Mouse (Mus musculus) ovary, postnatal 10 days (tissue): ENCODE data around the gene Sap30l.

ENCODE experiments used
- DNase-seq: peaks from one replicate; pipeline ENCODE4 v3.0.0; 2022; ENCODE audit warnings: low spot score

The Sap30l gene

DNA sequence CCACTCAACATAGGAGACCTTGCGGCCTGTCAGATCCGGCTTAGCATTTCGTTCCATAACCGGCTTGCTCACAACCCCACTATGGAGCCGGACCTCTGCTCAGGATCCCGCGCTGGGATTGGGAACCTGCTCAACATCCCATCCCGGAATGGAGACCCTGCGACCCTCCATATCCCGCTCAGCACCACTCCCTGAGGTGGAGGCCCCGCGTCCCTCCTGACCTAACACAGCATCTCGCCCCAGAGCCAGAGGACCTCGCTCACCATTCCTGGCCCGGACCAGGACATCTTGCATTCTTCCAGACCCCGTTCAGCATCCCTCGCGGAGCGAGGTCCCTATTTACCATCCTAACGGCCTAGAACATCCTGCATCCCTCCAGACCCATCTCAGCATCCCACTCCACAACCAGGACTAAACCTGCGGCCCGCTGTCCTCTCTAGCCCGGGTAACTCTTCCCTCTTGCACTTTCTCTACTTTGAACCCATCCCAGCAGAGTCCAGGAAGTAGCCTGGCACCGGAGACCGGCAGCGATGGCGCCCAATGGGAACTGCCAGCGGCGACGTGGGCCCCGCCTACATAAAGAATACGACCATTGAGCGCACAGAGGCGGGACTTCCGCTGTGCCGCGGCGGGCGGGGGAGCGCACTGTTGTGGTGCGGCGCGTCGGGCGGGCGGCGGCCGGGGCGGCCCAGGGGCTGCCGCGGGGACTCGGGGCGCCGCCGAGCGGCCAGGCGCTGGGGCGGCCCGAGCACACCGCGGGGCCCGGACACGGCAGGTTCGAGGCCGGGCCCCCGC is at the start of gene Sap30l:
TSS of gene Sap30l (plus strand) at position 667 of the 795 bp plus-strand sequence.
- peak; percentile 87 for DNase-seq

DNA sequence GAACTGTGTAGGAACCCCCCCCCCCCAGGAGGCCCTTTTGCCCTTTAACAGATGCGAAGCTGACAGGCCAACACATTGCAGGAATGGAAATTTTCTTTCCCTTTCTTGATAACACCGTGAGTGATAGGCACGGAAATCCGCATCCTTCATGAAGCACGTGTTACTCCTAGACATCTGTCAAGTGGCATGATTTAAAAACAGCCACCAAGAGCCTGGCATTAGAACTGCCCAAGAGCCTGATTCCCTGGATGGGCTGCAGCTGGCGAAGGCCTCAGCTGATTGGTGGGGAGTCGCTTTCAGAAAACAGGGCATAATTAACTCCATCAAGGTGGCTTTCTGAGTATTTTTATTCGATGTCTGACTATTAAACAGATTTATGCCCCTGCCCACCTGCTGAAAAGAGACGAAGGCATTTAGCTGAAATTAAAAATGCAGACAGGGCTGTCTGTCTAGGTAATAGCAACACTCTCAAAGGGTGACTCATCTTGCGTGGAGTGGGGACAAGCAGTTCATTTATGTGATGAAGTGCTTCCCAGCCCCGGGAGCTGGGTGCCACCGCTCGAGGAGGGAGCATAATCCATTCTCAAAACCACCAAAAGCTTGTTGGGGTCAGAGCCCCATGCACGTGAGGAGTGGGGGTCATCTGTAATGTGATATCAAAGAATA is 47.8 kb upstream of the Sap30l start:
- DNase-seq = no peak

DNA sequence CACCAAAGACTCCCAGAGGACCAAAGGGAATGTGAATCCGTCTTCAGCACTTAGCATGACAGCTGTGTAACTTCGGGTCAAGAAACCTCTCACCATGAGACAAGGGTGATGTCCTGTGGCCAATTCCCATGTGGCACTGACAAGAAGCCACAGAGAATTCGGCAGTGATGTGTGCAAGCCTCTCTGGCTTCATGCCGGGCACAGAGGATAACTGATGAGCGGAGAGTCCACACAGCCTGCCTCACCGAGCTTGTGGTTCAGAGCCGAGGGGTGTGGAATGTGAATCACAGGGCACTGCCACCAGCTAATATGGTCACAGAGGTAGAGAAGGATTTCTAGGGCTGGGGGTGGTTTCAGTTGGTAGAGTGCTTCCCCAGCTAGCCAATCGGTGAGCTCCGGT is 42.8 kb upstream of the Sap30l start:
- no peak for DNase-seq

DNA sequence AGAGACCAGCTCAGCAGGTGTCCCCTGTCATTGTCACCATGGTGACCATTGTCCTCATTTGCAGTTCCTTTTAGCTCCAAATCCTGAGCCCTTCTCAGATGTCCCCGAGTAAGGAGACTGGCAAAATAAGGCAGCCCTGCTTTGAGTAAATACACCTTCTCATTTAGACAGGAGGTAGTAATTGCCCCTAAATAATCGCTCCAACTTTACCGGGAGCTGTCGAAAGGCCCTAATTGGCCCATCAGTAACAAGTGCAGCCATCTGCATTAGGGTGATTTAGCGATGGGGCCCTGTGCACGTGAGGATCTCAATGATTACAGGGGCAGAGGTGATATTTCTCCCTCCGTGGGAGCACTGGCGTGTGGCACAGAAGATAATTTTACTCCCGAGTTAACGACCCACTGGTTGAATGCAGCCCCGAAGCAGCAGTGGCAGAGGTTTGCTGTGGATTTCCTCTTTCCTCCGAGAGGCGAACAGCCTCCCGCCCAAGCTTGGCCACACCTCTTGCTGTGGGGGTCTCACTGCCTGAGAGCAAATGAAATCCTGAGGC is 40.9 kb upstream of the Sap30l start:
- no peak for DNase-seq

DNA sequence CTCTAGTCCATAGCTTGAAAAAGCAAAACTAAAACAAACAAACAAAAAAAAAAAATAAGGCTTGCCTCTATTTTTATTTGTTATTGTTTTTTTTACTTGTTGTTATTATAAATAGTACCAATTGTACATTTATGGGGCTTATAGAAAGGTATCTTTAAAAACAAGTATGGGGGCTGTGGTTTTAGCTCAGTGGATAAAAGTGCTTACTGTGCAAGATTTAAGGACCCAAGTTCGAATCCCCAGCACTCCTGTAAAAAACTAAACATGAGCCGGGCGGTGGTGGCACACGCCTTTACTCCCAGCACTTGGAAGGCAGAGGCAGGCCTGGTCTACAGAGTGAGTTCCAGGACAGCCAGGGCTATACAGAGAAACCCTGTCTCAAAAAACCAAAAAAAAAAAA is 40.1 kb upstream of the Sap30l start:
- DNase-seq = no peak

DNA sequence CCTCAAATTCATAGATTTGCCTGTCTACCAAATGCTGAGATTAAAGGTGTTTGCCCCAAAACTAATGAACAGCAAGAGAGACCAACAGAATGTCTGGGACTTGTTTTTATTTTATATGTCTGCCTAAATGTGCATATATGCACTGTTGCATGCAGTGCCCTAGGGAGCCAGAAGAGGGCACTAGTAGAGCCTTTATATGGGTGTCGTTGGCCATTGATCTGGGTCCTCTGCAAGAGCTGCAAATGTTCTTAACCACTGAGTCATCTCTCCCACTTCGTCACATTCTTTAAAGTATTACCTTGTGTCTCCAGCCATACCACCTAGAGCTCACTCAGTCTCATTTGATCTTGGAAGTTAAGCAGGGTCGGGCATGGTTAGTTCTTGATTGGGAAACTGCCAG is 37.3 kb upstream of the Sap30l start:
- DNase-seq = no peak

DNA sequence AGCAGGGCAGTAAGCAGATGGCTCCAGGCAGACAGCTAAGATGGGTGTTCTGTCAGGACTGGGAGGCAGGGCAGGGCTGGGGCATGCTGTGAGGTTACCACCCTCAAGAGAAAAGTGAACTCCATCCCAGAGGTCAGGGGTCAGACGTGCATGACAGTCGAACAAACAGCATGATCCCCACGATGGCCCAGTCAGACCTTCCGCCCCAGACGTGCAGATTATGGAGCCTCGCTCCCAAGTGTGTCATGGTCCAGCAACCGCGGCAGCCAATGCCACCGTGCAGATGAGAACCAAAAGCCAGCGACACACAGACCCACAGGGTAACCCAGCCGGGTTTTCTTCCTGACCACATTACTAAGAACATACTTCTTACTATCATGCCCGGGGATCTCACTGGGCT is 34.8 kb upstream of the Sap30l start:
- no peak for DNase-seq

DNA sequence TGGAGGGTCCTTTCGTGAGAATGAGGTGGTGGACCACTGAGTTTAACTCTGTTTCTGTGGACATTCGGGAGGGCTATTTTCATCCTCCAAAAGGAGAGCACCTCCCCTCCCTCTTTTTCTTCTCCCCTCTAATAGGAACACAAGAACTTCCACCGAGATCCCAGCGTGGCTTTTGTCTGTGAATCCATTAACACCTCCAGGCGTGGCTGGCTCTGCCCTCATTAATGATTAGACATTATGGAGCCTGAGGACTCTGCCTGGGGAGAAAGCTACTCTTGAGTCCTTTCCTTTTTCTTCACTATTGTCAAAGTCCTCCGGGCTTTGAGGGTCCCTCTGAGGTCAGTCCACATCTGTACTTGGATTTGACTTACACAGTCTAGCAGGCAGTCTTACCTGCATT is 34.3 kb upstream of the Sap30l start:
- no peak for DNase-seq

DNA sequence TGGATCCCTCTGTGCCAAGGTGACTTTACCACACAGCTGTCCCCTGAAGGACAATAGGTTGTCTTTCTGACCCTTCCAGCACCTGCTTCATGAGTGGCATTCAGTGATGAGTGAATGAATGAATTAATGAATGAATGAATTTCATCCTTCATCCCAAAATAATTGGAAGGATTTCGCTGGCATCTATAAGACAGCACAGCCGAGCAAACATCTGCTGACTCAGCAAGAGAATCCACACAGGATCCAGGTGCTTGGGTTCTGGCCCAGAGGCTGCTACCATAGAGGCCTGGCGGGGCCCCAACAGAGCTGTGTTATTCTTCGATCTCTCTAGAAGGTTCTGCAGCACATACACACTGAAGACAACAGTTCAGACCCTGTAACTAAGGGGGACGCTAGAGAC is 30.7 kb upstream of the Sap30l start:
- no peak for DNase-seq

DNA sequence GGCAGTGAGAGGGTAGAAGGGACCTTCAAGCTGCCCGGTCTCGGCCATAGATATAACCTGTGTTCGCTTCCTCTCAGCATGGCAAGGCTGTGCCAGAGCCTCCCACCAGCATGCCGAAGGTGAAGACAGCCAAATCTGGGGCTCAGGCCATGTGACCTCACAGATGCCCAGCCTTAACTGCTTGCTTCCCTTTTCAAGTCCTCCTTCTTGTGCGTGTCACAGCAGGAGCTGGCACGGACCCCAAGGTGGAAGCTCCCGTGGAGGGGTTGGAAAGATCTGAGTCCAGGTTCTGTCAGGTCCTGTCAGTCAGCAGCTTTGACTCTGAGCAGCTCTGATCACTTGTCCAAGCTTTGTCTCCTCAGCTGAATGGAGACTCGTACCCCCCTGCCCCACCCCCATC is 29.8 kb upstream of the Sap30l start:
- DNase-seq = no peak

DNA sequence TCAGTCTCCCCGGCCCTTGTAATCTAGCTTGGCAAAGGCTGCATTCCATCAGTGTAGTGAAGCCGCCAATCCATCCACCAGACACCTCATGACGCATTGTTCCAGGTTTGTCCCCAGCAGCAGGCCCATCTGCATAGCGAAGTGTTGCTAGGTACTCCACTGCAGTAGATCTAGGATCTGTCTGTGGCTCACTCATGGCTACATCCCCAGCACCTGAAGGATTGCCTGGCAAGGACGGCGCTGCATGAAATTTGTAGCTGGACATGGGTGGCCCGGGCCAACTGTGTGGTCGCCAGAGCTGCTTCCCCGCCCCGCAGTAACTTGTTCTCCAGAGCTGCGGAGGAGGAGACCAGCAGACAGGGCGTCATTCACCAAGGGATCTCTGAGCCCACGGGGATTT is 28.0 kb upstream of the Sap30l start:
- no peak for DNase-seq

DNA sequence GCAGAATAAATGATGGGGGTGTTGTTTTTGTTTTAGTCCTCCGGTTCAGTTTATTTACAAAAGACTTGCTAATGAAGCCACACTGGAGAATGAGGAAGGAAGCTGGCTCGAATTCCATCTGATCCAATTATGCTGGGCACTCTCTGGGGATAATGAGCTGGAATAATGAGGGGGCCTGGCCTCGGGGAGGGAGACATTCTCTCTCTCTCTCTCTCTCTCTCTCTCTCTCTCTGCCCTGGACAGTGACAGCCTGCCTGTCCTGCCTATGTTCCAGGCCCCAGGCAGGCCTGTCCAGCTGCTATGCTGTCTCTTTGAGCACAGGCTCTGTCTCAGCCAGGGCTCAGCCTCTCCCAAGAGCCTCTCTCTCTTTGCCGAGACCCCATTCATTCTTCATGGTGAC is 27.5 kb upstream of the Sap30l start:
- no peak for DNase-seq

DNA sequence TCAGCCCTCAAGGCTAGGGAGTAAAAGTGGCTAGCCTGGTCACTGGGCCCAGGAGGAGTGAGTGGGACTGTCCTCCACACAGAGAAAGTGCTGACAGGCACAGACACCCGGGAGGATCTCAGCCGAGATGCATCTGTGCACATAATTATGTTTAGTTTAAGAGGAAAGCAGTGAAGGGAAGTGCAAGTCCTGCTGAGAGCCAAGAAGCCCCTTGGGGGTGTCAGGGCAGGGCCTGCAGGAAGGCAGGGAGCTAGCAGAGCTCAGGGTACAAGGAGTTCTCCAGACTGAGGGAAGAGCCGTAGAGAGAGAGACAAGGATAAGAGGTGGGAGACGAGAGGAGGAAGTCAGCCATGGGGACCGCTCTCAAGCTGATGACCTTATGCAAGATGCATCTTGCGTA is 25.6 kb upstream of the Sap30l start:
- DNase-seq = no peak

DNA sequence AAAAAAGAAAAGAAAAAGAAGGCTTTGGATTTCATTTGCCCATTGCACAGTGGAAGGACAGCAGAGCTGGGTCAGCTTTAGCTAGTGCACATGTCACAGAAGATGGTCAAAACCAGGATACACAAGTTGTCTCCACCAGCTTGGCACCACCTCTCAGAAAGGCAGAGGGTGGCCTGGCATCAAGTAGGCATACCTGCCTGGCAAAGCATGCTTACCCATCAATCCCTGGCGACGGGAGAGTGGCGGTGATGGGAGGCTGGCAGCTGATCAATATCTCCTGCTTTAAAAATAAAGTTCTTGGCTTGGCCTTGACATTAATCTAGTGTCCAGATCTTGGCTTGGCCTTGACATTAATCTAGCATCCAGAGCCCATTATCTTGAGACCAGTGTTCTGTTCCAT is 24.9 kb upstream of the Sap30l start:
- no peak for DNase-seq

DNA sequence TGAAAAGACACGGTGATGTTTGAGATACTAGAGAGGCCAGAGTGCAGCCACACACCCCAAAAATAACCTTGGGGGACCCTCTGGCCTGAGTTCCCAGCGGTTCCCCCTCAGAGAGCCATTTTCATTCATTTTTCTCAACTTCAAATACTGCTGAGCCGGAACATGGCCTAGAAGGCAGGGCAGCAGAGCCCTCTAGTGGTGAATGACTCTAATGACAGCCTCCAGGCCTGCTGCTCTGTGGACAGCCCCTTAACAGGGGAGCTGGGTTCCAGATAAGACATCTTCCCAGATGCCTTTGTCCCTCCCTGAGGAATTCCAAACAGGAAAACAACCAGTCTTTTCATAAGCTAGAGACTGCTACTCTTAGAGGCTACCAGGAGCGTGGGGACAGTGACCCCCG is 23.1 kb upstream of the Sap30l start:
- DNase-seq = no peak

DNA sequence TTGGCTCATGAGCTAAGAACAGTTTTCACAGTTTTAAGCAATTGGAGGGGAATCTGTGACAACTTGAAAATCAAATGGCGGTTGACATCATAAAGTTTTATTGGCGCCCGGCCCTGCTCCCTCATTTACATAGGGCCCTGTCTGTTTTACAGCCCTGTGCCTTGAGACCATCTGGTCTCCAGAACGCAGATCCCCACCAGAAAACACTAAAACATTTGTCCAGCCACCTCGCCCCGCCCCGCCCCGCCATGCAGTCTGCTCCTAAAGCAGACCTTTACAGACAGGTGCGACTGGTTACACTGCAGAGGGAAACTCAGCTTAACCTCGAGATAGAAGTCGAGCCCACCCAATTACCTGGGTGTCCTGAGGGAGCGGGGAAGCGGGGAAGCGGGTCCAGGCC is 21.6 kb upstream of the Sap30l start:
- DNase-seq = no peak

DNA sequence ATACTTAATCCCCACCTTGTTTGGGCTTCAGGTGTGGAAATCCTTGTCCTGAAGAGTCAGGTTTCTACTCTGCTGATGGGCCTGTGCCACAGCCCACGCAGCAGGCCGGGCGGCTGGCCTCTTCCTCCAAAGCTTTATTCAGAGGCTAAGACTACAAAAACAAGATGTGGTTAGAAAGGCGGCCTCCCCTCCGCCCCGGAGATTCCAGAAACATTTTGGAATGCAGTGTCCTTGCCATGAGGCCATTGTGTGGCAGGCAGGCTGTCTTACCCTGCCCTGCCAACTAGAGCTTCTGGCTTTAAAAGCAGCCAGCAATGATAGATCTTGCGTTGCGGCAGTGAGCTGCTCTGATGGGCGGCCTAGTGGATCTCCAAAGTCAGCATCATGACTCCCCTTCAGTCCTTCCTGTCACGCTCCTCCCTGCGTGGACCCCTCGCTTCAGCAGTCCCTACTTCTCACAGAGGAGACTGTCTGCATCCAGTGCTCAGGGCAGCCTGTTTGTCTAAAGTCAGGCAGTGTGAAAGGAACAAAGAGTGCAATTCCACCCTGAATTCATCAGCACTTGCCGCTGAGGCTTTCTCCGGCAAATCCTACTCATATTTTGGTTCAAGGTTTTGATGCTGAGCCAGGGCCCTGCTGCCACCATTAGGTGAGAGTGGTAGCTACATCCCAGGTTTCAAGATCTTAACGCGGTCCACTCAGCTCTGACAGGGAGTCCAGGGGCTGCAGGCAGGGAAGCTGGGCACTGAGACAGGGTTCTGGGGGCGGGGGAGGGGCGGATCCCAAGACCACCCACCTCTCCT is 14.6 kb upstream of the Sap30l start:
- peak; percentile 12 for DNase-seq

DNA sequence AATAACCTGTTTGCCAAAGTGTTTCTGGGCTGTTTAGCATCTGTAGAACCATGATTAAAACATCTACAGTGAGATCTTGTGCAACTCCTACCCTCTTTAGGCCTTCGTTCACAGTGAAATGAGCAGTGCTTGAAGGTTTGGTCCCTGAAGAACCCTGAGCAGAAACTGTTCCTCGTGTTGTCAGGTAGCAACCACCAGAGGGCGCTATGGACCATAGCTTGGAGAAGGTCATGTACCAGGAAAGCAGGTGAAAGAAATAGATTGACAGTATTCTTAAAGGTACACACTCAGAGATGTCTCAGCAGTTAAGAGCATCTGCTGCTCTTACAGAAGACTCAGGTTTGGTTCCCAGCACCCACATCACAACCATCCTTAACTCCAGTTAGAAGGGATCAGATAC is 13.5 kb upstream of the Sap30l start:
- no peak for DNase-seq

DNA sequence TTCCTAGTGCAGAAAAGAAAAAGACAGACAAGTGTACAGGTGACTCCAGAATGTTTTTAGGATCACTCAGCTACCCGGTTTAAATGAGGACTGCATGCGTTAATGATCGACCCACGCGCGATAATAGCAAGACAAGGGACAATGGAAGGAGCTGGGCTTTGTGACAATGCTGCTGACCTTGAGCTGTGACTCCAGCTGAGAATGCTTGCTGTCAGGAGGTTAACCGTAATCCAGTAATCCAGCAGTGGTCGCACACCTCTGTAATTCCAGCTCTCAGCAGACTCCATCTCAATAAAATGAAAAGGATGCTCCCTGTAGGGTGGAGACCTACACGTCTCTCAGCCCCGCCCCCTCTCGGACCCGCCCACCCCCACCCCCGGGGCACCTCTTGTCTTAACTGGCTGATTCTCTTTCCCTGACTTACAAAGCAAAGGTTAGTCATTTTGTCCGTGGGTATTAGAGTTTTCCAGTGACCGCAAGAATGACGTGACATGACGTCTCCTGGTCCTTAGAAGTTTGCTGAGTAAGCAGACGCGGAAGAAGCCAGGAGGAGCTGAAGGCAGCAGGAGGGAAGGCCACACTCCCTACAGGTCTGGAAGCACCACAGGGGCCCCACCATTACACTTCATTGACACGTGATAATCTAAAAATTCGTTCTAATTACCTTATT is 10.4 kb upstream of the Sap30l start:
- DNase-seq = no peak

DNA sequence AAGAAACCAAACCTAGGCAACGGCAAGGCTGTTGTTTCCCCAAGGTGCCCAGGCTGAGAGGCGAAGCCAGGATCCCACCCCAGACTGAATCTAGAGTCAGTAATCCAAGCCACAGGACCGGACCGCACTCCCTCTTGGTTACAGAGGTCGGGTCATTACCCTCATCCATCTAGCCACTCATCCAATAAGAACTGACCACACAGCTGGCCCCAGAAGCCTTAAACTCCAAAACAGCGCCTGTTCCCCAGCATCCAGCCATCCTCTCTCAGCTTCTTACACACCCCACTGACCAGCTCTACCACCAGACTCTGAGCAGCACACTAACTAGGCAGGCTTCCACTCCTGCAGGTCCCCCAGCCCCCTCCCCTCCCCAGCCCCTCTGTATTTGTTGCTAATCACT is 6.4 kb upstream of the Sap30l start:
- DNase-seq = no peak

DNA sequence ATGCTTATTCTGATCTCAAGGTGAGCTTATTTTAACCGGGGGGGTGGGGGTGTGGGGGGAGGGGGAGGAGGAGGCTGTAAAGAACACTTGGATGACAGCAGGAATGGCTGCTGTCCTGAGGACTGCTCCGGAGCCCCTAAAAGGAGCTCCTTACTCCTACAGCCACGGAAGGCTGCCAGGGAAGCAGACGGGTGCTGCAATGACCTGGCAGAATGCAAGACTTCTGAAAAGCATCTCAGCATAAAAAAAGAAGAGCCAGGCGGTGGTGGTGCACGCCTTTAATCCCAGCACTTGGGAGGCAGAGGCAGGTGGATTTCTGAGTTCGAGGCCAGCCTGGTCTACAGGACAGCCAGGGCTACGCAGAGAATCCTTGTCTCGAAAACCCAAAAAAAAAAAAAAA is 3.6 kb upstream of the Sap30l start:
- no peak for DNase-seq

DNA sequence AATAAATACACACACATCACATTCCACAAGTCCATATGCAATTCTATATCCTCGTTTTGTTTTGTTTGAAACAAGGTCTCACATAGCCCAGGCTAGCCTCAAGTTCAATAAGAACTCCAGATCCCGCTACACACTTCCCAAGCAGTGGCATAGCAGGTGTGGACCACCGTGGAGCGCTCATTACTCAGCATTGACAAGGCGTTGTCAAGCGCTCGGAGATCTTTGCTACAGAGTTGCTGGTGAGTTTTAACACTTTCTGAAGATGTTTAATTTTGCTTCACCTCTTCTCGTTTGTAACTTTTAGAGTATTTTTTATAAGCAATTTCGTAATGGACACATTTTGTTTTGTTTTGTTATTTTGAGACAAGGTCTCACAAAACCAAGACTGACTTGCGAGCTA is 2.0 kb upstream of the Sap30l start:
- no peak for DNase-seq
